Mouse (Mus musculus): ENCODE measurements around the gene Dpp10.

Dpp10 gene

GRCm38 (mm10) chr1:124044925-124045640, at the start of gene Dpp10:
Gene Dpp10 (minus strand): TSS chr1:124045559.
- DNase-seq (ENCODE audit: low spot score): no peak

GRCm38 (mm10) chr1:124048544-124048943, 3.2 kb upstream of the Dpp10 start:
- no peak for DNase-seq (ENCODE audit: low spot score)

DNA sequence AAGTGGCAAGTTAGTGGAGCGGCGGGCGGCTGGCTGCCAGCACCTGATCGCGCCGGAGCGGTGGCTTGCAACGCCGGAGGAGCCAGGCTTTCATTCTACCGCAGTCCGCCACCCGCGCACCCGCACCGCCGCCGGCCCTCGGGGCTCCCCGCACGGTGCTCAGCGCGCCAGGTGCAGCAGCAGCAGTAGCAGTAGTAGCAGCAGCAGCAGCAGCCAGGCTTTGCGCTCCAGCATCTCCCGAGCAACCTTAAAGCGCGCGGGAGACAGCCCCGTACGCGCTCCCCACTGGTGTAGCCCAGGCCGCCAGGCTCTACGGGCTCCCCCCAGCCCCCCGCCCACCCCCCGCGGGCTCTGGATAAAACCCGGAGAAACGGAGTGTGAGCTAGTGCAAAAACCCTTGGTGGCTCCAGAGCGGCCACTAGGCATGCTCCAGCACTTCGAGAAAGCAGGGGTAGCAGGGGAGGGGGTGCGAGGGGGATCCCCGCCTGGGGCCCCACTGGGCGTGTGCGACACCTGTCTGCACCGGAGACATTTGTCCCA, 472 bp upstream of the Dpp10 start:
- no peak for DNase-seq (ENCODE audit: low spot score)

DNA sequence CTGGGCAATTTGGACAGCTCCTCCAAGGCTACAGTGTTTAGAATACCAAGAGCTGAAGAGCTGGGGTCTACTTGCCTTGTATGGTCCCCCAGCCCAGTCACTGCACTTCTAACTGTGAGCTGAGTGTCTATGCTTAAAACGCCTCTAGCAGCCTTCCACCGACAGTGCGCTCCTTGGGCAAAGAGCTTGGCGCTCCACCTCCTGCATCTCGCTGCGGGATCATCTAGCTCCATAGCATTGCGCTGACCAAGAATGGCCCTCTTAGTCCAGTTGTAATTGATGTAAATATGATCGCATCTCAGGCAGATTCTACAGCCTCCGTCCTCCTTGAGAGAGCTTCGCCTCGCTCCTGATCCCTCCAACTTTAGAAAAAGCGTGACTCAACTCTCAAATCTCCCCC, 1.2 kb downstream of the Dpp10 start:
- no peak for DNase-seq (ENCODE audit: low spot score)

DNA sequence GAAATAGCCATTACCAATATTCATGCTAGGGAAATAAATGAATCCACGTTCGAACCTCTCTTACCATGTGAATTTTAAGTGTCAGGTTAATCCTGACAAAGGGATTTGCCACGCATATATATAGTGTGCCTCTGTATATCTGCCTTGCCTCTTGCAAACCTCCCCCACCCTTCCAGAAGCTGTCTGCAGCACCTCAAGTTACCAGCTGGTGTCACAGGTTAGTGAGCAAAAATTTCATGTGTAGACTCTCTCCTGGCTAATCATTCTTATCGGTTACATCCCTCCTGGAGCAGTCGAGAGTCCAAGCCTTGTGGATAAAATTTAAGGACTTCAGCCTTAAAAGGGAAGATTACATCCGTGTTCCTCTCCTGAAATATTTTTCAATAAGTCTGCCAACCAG, 1.9 kb downstream of the Dpp10 start:
- no peak for DNase-seq (ENCODE audit: low spot score)

DNA sequence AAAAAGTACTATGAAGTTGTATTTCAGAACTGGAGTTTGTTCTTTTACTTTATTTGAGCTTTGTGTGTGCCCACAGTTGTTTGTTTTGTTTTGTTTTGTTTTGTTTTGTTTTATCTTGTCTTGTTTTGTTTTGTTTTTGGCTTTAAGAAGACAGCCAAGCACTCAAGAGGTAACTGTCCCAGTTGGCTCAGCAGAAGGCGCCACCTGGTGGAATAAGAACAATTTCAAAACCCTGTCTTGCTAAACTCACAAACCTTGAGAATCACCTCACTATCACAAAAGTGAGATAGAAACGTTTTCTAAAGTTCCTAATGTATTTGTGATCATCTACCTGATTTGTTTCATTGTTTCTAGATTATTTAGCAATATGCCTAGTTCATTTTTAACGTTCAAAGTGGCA, 3.8 kb downstream of the Dpp10 start:
- DNase-seq (ENCODE audit: low spot score): no peak

DNA sequence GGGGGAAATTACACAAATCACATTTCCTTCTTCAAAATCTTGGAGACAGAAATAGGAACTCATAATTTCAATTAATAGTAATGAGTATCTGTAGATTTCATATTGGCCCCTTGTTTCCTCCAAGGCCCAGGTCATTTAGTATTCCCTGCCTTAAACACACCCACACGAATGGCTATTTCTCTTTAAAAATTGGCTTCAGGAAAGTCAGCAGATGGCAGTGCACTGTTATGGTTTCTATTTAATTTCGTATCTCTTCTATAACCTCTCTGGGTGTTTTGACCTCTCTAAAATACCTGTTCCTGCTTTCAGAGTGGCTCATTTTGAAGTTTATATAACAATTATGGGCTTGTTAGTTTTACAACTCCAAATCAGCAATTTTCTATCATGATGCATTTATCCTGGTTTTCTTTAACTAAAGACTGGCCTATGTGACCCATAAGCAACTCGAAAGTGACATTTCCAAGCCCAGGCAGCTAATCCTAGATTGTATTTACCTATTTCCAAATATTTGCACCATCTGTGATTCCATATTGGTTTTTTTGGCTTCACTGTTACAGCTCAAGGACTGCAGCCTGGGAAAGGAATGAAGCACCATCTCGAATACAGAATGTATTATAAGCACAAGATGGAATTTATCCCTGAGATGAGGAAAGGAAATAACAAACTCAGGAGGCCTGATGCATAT, 9.9 kb downstream of the Dpp10 start:
- no peak for DNase-seq (ENCODE audit: low spot score)

DNA sequence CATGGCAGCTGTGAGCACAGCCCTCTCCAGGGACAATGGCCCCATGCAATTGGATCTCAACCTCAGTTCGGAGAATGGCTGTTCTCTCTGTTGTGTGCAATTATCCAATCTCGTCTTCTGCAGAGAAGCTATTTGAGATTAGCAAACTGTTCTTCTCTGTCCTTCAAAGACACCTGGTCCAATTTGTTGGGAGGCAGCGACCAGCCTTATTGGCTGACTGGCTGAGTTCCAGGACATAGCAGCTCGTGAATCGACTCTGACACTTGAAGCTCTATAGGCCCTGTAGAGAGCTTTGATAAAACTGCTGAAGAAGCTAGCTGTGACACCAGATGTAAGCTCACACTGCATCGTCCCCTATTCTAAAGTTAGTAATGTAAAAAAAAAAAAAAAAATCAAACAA, 12.7 kb downstream of the Dpp10 start:
- no peak for DNase-seq (ENCODE audit: low spot score)

DNA sequence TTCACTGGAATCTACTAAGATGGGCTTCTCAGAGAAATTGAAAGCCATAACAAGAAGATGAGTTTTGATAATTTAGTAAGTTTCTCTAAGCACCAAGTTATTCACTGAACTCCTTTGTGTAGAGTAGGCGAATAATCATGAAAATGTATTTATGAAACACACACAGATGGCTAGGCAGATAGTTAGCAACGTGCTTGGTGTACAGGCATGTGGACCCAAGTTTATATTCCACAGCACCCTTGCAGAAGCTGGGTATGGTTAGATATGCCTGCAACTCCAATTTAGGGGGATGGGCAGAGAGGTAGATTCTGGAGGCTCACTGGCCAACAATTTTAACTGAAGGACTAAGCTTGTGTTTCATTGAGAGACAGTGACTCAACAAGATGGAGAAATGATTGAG, 13.4 kb downstream of the Dpp10 start:
- no peak for DNase-seq (ENCODE audit: low spot score)

- DNase-seq (ENCODE audit: low spot score): no peak
Measured at GRCm38 (mm10) chr1:124002797-124003196, 42.6 kb downstream of the Dpp10 start.

- no peak for DNase-seq (ENCODE audit: low spot score)
Measured at GRCm38 (mm10) chr1:123995780-123996179, 49.6 kb downstream of the Dpp10 start.

DNA sequence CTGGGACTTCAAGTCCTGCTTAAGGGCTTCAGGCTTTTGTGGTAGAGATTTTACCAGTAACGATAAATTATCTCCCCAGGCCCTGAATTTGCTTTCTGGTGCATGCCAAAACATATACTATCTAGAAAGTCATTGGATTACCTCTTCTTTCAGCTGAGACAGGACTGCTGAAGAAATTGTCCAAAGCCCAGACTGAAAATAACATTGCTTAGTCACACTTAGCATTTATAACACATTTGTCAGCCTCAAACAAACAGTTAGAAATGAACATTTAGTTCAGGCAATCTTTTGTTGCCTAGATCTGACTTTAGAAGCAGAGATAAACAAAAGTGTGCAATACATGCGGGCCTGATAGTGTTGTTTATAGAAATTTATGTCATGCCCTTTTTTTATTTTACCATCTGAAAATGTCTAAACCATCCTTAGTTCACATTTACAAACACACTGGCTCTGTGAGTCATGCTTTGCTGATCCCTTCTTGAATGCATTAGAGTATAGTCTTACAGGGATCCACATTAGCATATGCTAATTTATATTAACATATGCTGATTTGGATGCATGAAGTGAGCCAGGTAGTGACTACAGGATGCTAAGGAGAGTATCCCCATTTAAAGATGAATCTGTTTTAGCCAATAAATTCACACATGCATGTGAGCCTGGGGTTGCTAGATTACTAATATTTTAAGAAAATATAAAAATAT, 59.9 kb downstream of the Dpp10 start:
- no peak for DNase-seq (ENCODE audit: low spot score)

DNA sequence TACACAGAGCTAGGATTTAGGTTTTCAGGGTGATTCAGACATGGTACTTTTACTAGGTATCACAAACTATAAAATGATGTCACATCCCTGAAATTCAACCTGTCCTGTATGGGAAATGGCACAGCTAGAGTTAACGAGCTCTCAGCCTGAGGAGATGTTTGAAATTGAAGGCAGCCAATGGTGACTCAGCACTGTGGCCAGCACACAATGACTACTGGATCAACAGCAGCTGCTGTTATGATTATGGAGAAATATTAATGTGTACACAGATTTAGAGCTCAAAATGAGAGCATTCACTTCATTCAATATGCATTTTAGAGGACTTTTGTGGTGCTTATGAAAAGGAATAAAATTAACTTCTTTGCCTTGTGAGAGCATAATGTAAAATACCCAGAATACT, 66.8 kb downstream of the Dpp10 start:
- DNase-seq (ENCODE audit: low spot score): no peak

DNA sequence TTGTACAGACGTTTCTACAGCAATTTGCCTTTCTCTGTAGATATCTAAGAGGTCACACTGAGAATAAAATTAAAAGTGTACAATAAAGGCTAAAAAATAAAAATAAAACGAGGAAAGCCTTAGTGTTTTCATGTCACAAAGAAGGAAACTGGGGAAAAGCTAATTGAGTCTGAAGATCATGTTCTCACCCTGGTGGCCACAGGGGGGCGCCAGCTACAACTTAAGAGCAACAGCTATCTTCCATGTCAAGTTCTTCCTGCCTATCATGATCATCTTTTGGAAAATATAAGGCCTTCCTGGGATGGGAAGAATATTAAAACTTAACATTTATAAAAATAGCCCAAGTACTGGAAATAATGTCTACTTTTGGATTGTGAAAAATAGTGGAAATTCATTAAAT, 70.7 kb downstream of the Dpp10 start:
- DNase-seq (ENCODE audit: low spot score): peak; percentile 5

GRCm38 (mm10) chr1:123946149-123946548, 99.2 kb downstream of the Dpp10 start:
- DNase-seq (ENCODE audit: low spot score): no peak

DNA sequence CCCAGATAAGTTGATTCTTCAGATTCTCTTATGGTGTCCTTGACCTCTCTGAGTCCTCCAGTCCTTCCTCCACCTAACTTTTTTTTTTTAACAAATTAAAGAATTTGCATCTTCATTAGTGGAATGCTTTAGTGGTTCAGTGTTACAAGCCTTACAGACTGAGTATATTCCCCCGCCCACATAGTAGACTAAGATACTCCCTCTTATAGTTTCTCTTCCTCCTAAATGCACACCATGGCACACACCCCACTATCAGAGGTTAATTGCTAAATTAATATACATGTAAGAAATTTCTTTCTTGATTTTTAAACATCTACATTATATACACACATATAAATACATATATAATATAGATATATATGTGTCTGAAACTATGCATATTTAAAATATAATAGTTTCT, 104.5 kb downstream of the Dpp10 start:
- DNase-seq (ENCODE audit: low spot score): no peak

GRCm38 (mm10) chr1:123933812-123934727, 111.3 kb downstream of the Dpp10 start:
- DNase-seq (ENCODE audit: low spot score): no peak

DNA sequence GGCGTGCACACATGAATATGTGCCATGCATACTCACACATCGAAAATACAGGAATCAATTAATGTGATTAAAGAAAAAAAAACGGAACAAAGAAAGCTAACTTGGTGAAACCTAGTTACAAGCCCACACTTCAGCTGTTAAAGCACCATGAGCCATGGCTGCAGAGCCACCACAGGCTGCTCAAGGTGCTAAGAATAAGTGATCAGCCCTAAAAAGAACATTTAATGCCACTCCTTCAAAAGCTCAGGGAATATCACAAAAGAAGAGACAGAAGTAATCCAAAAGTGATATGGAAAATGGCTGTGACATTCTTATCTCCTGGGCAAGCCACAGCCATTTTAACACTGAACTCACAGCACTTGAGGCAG, 117.4 kb downstream of the Dpp10 start:
- DNase-seq (ENCODE audit: low spot score): no peak

DNA sequence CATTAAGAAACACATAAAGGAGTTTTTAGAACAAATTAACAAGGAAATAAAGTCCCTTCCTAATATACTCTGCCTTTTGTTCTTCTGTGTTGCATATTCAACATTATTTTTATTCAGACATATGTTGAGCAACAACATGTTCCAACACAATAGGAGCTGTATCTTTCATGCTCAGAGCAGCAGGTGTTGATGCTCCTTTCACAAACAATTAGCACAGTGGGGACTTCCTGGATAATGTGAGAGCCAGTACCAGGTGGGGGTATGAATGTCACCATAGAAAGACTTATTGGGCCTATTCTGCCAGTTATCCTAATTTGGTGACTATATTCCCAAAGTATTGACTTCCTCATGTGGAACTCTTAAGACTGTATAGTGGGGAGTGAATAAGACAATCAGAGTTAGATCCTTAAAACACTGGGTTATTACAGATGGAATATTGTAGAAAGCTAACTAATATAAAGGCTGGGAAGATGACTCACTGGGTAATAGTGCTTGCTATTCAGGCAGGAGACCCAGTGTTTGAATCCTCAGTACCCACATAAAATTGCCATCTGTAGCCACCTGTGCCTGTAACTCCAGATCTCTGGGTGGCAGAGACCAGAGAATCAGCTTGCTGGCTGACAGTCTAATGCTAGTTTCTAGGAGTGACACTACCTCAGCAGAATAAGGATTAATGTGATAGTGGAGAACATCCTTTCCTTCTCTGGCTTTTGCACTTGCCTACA, 117.9 kb downstream of the Dpp10 start:
- DNase-seq (ENCODE audit: low spot score): no peak

- no peak for DNase-seq (ENCODE audit: low spot score)
Measured at GRCm38 (mm10) chr1:123924905-123925304, 120.5 kb downstream of the Dpp10 start.

DNA sequence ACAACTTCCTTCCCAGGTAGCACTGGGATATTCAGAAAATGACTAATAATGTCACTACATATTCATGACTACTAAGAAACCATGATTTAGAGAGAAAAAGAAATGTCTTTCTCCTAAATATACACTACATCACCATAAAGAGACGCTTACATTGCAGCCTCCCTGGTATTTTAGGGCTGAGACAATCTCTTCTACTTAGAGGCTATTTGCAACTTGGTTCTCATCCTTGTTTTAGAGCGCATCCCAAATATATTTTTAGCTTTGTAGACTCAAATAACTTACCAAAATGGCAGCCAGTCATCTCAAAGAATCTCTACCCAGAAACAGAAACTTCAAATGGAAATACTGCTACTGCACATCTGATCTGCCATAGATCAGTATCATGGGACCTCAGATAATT, 121.5 kb downstream of the Dpp10 start:
- DNase-seq (ENCODE audit: low spot score): no peak
